ENCODE assay signal across 14 mouse cellular contexts in the genomic region with DNA sequence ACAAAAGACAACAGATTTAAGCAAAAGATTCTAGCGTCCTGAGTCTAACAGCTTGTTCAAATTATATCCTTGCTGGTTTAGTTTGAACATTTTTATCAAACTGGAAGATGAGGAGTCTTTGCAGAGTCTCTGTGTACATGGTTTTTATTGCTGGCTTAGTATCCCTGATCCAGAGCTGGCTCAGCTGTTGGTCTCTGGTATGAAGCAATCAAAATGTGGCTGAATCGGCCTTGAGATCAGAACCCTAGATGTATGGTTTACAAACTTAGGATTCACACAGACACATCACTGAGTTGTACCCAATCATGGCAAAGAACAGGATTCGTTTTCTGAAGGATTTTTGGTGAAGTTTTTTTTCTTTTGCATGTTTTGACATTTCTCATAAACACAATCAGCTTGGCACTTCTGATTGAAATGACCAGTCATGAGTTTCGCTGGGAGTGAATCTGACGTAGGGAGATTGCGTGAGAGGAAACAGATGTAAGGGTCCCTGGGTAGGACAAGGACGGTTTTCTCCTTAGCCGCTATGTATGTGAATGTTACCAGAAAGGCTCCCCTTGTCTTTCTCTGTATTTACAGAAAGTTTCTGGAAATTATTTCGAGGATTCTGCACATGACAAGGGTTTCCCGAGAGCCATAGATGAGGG.
"Had no signal": no experiment of that assay in that cellular context is flagged by ENCODE, and none has a peak within 500 bp of the region (broad histone marks: within the 10 kb centered on the region; RNA-seq: fewer than 3 reads in every experiment).

No protein-coding gene starts in this region.

- H3K27me3 ChIP-seq: liver, embryonic 13.5 days; megakaryocyte, embryonic 14.5 days had no signal

- H3K9me3 ChIP-seq: liver, embryonic 13.5 days had no signal

- ATAC-seq: intestine, postnatal 0 days had no signal

- H3K4me3 ChIP-seq: left cerebral cortex, adult 2 months; liver, embryonic 13.5 days; megakaryocyte, embryonic 14.5 days had no signal

- H3K4me2 ChIP-seq: liver, embryonic 13.5 days; midbrain, embryonic 11.5 days had no signal

- DNase-seq: kidney, adult 2 months; kidney, postnatal 25 days; layer of hippocampus, postnatal 36 days; liver, embryonic 13.5 days; lung, postnatal 10 days; midbrain, embryonic 14.5 days; thymus, adult 2 months; thymus, postnatal 14 days; thymus, postnatal 4 days had no signal

- H3K9ac ChIP-seq: liver, embryonic 13.5 days had no signal

- H3K4me1 ChIP-seq: megakaryocyte, embryonic 14.5 days had no signal

- H3K36me3 ChIP-seq: liver, embryonic 13.5 days had no signal

- H3K27ac ChIP-seq: kidney, postnatal 0 days; left cerebral cortex, adult 2 months; liver, embryonic 13.5 days had no signal
